8 mouse cellular contexts compared by ENCODE assay signal in the genomic region with DNA sequence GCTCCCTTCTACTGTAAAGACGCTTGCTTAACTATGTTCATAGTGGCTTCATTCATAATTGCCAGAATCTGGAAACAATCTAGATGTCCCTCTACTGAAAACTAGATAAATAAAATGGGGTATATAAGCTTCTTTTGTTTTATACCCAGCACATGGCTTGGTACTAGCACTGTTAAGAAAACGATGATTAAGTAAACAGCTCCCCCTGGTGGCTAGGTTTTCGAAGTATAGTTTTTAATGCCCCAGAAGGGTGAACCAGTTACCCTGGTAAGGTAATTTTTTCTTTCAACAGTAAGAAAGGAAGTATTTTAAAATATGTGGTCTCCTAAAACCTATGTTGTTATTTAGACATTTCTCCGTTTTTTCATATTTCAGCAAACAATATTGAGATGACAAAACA. TPM values are rescaled to one million over a fixed set of nuclear protein-coding genes. Genes with fewer than 3 reads are reported as not detected.
DNase-seq lines count a peak whose midpoint lies in the region; ATAC-seq and TF ChIP-seq lines count a peak whose summit lies in the region.

No protein-coding gene starts in this region.

- DNase-seq in hindbrain, postnatal 0 days (ENCODE audit: low spot score), result peak; percentile 26
- DNase-seq in 416B (ENCODE audit: low read depth), result peak; percentile 58
- DNase-seq in embryo, embryonic 10 days (ENCODE audit: low spot score), result peak; percentile 42
- DNase-seq in urinary bladder, postnatal 36 days (ENCODE audit: low spot score in 2 of 2), result no peak
- DNase-seq in frontal cortex, postnatal 10 days (ENCODE audit: low spot score in 2 of 2), result no peak

- H3K4me2 ChIP-seq in hindbrain, postnatal 0 days (ENCODE audit: low read depth, low read length), result no peak overlapping the region
- no peak overlapping the region for H3K4me2 ChIP-seq in hindbrain, embryonic 13.5 days

- H3K9ac ChIP-seq in hindbrain, postnatal 0 days (replicated peaks; ENCODE audit: low read length), result no peak overlapping the region
- H3K9ac ChIP-seq in hindbrain, embryonic 13.5 days, result no peak overlapping the region

- 49% methylated on average over 4 of the region's 4 CpGs for WGBS in hindbrain, postnatal 0 days
- WGBS in hindbrain, embryonic 13.5 days, result 34% methylated on average over 4 of the region's 4 CpGs

- ATAC-seq in hindbrain, postnatal 0 days, result no peak
- no peak for ATAC-seq in hindbrain, embryonic 13.5 days (ENCODE audit: low FRiP score)
- ATAC-seq in megakaryocyte-erythroid progenitor cell, adult 5-6 weeks (replicated peaks; ENCODE audit: low FRiP score, low TSS enrichment, poor library complexity, severe bottlenecking), result peak; percentile 81

- no peak overlapping the region for H3K27ac ChIP-seq in hindbrain, postnatal 0 days
- no peak overlapping the region for H3K27ac ChIP-seq in hindbrain, embryonic 13.5 days

- no peaks in the 10 kb centered on the region for H3K4me1 ChIP-seq in hindbrain, postnatal 0 days (ENCODE audit: insufficient read depth, low read length)
- no peaks in the 10 kb centered on the region for H3K4me1 ChIP-seq in hindbrain, embryonic 13.5 days (replicated peaks)
- no peaks in the 10 kb centered on the region for H3K4me1 ChIP-seq in E14TG2a.4 (replicated peaks; ENCODE audit: low read depth, low read length)

- no peak overlapping the region for H3K4me3 ChIP-seq in hindbrain, postnatal 0 days (ENCODE audit: low read length)
- H3K4me3 ChIP-seq in hindbrain, embryonic 13.5 days, result no peak overlapping the region
- no peak overlapping the region for H3K4me3 ChIP-seq in E14TG2a.4 (replicated peaks; ENCODE audit: low read length)

- H3K36me3 ChIP-seq in hindbrain, postnatal 0 days (ENCODE audit: insufficient read depth, low read length), result no peaks in the 10 kb centered on the region
- H3K36me3 ChIP-seq in hindbrain, embryonic 13.5 days, result no peaks in the 10 kb centered on the region
- no peaks in the 10 kb centered on the region for H3K36me3 ChIP-seq in E14TG2a.4 (ENCODE audit: insufficient read depth, low read length)

- H3K27me3 ChIP-seq in hindbrain, postnatal 0 days (ENCODE audit: insufficient read depth, low read length), result no peaks in the 10 kb centered on the region
- peaks cover 7% of the 10 kb centered on the region; the same call in 1 of the 2 replicates for H3K27me3 ChIP-seq in hindbrain, embryonic 13.5 days
- H3K27me3 ChIP-seq in E14TG2a.4 (ENCODE audit: insufficient read depth, low read length), result no peaks in the 10 kb centered on the region

- H3K9me3 ChIP-seq in hindbrain, postnatal 0 days (ENCODE audit: low read length), result no peaks in the 10 kb centered on the region
- no peaks in the 10 kb centered on the region for H3K9me3 ChIP-seq in hindbrain, embryonic 13.5 days
- H3K9me3 ChIP-seq in E14TG2a.4 (ENCODE audit: low read length), result no peaks in the 10 kb centered on the region

- TF ChIP-seq CTCF in hindbrain, postnatal 0 days (IDR thresholded peaks at IDR 0.05; ENCODE audit: low read depth), result peak; percentile 18; the same call in 1 of the 2 replicates
- TF ChIP-seq CTCF in E14TG2a.4 (conservative IDR thresholded peaks at IDR 0.05; ENCODE audit: low read length), result peak; percentile 16; the same call in 1 of the 2 replicates

RNA-seq across cellular contexts. Expression of gene Mid2, which starts 58.0 kb away (rescaled TPM):
- 26.3 and 34.9 TPM in 2 replicates for total RNA-seq in hindbrain, postnatal 0 days (2014; rRNA removed)
- polyA plus RNA-seq in hindbrain, postnatal 0 days (2015; fragmentation: Nextera tagmentation; extraction: Ambion mirVana), result 4.5 and 4.6 TPM in 2 replicates
- polyA plus RNA-seq in hindbrain, embryonic 13.5 days (2015; fragmentation: Nextera tagmentation; extraction: Ambion mirVana), result 4.8 and 5.3 TPM in 2 replicates
- 0.20 TPM in 1 of 2 replicates, not detected in the other for total RNA-seq in megakaryocyte-erythroid progenitor cell, adult 5-6 weeks (2014; fragmentation: Nextera tagmentation)
- total RNA-seq in megakaryocyte-erythroid progenitor cell, adult 5-6 weeks (2017), result not detected in 2 replicates

Comparison
In these comparisons a context has a peak if more than half of its experiments do, and no peak if none do; other contexts are left out.
1. DNase-seq: peak in hindbrain, postnatal 0 days (single experiment), 416B (single experiment) and embryo, embryonic 10 days (single experiment); none in urinary bladder, postnatal 36 days (0 of 2) and frontal cortex, postnatal 10 days (0 of 2).
2. RNA of gene Mid2, which starts 58.0 kb away (total RNA-seq): 26.3 to 34.9 TPM in hindbrain, postnatal 0 days; 0.20 TPM in megakaryocyte-erythroid progenitor cell, adult 5-6 weeks; every median in the first group is over 10 times any median in the second.